Mouse (Mus musculus): ENCODE results near the gene Grtp1.

Gene Grtp1

DNA sequence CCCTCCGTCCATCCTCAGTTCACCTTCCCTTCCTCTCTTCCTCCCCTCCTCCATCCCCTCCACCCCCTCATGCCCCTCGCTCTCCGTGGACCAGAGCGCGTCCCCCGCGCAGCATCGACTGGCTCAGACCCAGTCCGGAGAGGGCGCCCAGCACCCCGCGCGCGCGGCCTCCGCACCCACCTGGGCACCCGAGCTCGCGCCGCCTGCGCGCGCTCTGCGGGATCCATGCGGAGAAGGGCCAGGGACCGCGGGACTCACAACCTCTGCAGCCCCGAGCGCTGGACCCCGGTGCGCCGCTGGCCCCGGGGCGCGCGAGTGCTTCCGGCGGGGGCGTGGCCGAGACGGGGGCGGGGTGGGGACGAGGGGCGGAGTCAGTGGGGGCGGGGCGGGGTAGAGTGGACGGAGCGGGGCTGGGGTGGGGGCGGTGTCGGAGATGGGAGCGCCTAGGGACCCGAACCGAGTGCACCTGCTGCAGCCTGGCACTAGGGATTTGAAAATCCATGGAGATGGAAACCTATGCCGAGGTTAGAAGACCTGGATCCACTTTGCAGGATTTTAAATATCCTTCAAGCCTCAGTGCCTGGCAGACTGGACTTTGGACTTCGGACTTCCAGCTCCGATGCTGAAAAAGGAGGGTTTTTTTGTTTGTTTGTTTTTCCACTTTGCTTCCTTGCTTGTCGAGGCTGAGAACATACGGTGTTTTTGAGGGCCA is at the start of gene Grtp1:
Grtp1 (minus strand) TSS at position 320 of the 712 bp plus-strand sequence.
- DNase-seq (ENCODE audit: low read depth, low spot score): no peak

DNA sequence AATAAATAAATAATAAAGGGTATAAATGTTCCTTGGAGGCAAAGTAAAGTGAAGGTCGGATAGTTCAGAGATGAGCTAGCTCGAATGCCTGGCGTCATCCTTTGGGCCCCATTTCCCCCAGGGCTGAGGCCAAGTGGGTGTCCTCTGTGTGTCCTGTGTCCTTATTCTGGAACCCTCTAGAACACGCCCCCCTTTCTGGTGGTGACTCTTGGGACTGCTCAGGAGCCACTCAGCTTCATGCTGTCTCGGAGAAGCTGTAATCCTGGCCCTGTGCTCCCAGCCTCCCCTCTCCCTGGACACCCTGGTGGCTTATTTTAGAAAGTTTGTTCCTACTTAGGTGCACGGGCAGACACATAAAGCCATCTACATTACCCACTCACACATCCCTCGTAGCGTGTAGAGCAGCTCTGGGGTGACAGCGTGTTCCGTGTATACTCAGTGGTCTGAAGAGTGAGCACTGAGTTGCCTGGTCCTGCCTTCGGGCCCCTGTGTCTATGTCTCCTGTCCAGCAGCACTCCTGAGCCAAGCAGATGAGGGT is 44.0 kb upstream of the Grtp1 start:
- DNase-seq (ENCODE audit: low read depth, low spot score): no peak

DNA sequence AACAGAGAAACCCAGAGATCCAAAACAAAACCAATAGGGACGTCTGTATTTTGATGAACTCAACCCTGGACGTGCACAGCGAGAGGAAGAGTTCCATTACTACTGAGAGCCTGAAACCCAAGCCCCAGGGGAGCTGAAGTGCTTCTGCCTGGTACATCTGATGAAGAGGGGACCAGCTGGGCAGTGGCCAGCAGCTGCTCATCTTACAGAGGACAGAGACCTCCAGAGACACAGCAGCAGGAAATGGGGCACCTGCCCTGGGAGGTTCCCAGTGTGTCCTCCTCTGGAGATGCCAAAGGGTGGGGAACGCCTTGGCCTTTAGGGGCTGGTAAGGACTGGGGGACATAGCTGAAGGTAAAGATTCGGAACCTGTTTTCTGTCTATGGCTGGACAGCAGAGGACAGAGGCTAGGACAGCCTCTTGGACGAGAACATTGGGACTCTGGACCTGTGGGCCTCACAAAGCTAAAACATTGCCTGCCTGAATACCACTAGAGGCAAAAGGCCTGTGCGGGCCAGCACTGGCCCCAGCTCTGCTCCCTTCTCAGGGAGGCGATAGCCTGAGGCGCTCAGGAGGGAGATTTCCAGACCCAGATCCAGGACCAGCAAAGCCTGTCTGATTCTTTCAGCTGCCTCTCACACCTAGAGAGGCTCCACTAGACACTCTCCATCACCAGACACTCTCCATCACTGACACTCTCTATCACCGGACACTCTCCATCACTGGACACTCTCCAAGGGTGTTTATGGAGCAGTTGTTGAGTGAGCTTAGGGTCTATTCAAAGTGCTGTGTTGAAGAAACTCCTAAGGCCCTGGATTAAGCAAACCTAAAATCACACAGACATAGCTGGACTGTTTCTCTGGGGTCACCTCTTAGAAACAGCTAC is 42.8 kb upstream of the Grtp1 start:
- DNase-seq (ENCODE audit: low read depth, low spot score): no peak

DNA sequence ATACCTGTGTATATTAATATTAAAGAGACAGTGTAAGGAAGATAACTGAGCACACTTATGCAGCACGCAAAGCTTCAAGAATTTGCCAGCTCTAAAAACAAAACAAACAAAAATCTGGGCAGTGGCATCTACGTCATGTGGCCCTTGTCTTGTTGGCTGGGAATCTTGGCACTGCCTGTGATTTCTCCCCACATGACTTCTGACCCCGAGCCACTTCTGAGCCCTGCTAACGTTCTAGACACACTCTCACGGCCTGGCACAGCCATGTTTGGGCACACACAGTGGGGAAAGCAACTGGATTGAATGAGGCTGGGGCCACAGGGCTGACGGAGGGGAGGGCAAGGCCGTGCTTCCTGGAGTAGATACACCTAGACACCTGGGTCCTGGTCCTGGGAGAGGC is 40.3 kb upstream of the Grtp1 start:
- DNase-seq (ENCODE audit: low read depth, low spot score): no peak

DNA sequence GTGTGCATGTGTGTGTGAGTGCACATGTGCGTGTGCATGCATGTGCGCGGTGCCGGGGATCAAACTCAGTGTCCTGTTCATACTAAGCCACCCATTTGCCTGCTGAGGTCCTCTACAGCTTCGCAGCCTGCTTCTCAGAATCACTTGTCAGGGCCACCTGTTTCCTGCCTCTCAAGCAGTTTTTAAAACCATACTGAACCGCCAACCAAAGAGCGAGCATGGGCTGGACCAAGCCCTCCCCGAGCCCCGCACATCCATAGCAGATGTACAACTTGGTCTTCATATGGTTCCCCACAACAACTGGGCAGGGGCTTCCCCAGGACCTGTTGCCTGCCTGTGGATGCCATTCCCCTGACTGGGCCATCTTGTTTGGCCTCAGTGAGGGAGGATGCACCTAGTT is 39.6 kb upstream of the Grtp1 start:
- no peak for DNase-seq (ENCODE audit: low read depth, low spot score)

DNA sequence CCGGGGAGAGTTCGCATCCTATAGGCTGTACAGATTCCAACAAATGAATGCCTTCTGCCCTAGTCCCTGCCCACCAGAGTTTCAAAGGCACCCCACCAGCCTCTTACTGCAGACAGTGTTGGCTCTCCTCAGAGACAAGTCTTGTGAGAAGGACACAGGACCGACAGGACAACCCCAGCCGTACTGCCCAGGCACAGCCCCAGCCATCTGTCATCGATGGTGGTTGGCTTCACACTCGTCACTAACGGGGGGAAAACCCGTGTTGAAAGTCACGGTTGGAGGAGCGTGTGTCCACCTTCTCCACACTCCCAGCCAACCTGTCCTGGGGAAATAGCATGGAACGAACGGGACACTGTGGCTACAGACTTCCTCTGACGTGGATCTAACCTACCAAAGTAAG is 34.4 kb upstream of the Grtp1 start:
- no peak for DNase-seq (ENCODE audit: low read depth, low spot score)

DNA sequence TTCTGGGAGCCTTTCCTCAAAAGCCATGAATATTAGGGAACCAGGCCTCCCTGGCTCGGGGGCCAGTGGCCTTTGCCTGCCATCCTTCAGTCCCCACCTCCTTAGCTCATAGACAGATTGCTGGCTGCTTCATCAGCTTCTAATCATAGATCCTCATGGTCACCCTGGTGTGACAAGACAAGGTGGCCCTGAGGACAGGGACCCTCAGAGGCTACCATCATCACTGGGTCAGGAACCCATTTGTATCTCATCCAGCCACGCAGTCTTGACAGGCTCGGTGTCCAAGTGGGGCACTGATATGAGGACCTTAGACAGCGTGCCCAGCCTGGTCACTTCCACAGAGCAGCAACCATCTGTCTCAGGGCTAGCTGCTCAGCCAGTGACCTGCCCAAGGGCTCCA is 30.1 kb upstream of the Grtp1 start:
- DNase-seq (ENCODE audit: low read depth, low spot score): no peak

DNA sequence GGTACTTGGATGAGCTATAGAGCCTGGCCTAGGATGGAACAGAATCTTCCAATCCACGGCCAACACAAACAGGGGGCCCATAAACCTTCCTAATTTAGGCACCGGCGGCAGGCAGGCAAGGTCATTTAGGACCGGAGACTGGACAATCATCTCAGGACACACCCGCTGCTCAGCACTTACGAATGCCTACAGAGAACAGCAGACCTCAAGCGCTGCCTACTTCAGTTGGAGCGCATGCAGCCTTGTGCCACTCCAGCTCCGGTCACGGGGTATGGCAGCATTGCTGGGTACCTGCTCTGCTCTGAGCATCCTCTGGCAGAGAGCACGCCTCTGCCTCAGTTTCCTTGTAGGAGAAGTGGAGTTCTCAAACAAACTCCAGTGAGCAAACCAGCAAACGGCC is 29.4 kb upstream of the Grtp1 start:
- no peak for DNase-seq (ENCODE audit: low read depth, low spot score)

DNA sequence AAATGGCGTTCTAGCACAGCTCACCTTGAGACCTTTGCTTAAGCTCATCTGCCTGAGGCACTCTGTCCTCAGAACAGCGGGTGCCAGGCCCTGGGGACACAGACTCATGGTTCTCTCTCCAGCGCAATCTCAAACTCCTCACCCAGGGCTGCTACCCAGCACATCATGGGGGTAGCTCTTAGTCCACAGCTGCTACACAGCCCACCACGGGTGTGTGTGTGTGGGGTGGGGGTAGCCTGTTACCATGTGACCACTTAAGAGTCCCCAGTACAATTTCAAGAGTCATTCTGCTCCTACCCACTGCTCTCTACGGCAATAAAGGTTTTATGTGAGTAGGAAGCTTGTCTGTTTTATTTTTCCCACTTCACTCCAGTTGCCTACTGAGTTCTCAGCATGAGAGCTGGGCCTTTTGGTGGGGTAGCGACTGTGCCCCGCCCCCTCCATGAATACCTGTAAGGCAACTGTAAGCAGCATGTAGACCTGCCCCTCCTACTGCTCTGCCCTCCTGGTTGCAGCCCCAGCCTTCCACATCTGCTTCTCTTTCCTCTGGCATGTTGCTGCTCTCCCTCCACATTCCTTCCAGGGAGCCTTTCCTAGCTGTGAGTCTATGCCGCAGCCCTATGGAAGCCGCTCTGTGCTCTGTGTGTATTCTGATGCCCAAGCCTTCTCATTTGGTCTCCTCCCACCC is 28.6 kb upstream of the Grtp1 start:
- DNase-seq (ENCODE audit: low read depth, low spot score): no peak

DNA sequence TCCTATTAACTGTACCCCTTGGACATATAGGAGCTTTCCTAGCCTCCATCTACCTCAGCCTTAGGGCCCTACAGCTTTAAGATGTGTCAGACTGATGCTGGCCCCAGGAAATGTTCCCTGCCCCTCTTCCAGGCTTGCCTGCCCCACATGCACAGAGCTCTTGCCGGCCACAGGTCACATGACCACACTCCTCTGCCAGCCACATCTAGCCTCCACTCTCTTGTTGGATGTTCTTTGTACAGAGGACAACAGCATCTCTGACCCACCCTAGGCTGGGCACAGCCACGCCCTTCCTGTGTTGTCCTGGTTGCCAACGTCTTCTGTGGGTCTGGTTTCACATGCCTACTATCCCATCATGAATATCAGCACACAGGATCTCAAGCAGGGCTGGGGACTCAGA is 26.8 kb upstream of the Grtp1 start:
- no peak for DNase-seq (ENCODE audit: low read depth, low spot score)

DNA sequence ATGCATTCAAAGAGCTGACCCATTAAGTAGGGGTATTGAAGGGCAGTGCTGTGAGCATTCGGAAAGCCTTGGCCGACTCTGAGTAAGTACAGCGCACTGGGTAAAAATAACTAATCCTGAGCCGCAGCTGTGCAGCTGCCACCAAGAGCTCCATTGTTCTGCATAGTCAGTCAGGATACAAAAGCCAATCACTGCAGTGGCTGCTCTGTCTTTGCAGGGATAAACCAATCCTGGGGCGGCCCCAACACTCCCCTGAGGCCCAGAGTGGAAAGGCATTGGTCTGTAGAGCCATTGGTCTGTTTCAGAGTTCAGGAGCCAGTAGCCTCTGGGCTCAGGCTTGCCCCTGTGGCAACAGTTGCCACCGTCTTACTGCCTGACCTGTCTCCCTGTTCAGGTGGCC is 25.9 kb upstream of the Grtp1 start:
- no peak for DNase-seq (ENCODE audit: low read depth, low spot score)

DNA sequence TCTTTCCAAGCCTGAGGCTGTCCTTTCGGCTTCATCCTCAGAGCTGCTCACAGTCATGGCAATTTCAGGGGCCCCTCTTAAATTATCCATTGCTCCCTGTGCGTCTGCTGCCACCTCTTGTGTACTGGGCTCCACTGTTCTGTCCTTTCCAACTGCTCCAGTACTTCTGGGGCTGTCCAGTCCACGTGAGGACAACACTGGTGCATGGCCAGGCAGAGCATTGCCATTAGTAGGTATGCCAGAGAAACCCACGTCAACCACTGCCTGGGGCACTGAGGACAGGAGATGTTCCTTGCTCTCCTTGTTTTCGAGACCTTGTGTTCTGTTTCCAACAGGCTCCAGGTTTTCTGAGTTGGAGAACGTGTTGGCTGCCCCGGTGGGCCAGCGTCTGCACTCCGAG is 24.0 kb upstream of the Grtp1 start:
- no peak for DNase-seq (ENCODE audit: low read depth, low spot score)

DNA sequence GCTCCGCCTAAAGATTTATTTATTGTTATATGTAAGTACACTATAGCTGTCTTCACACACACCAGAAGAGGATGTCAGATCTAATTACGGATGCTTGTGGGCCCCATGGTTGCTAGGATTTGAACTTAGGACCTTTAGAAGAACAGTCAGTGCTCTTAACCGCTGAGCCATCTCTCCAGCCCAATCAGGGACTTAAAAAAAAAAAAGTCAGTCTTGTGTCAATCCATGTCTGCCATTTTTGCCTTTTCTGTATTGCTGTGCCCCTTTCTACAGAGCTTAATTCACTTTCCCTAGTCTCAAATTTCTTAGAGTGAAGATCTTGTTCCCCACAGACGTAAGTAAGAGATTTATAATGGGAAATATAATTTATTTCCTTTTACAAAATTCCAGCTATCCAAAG is 18.0 kb upstream of the Grtp1 start:
- DNase-seq (ENCODE audit: low read depth, low spot score): no peak

DNA sequence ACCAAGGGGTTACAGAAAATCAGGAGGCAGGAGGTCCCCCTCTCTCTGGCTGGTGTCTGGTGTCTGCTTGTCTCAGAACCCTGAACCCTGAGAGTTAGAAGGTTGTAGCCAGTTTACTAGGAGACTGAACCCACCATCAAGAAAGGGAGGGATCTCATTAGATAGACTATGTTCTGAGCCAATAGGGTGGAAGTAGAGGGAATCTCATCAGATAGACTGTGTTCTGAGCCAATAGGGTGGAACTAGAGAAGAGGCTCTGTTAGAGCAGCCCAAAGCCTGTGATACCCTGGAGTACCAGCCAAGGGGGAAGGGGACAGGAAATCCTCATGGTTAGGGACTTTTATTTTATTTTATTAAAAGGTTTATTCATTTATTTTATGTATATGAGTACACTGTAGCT is 17.6 kb upstream of the Grtp1 start:
- no peak for DNase-seq (ENCODE audit: low read depth, low spot score)

DNA sequence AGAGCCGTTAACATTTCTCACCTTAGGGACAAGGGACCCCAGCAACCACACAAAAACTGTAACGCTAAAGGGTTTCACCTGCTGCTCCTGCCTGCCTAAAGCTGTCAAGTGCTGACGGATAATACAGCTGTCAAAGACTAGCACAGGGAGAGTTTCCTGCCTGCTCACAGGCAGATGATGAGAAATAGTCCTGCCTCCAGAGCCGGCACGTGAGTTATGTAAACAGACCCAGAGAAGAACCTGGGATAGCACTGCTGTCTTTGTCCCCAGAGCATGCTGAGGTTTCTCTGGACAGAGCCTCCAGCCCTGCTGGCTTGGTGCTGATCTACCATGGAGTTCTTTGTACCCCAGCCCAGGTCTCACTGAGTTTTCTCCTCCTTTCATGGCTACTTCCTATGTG is 16.7 kb upstream of the Grtp1 start:
- DNase-seq (ENCODE audit: low read depth, low spot score): no peak

DNA sequence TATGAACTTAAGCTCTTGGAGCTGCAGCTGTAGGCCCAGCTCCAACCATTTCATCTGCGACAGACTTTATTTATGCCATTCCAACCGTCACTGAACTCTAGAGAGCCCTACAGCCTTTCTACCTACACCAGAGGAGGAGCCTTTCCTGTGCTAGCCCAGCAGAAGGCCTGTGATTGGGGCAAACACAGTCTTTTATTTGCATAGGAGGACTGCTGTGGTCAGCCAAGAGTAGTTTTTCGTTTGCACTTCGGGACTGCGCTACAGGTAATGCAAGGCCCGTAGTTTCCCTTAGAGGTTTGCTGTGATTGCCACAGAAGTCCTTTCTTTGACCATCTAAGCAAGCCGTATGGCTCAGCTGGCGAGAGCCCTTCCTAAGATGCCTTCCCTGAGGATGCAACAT is 16.0 kb upstream of the Grtp1 start:
- no peak for DNase-seq (ENCODE audit: low read depth, low spot score)

DNA sequence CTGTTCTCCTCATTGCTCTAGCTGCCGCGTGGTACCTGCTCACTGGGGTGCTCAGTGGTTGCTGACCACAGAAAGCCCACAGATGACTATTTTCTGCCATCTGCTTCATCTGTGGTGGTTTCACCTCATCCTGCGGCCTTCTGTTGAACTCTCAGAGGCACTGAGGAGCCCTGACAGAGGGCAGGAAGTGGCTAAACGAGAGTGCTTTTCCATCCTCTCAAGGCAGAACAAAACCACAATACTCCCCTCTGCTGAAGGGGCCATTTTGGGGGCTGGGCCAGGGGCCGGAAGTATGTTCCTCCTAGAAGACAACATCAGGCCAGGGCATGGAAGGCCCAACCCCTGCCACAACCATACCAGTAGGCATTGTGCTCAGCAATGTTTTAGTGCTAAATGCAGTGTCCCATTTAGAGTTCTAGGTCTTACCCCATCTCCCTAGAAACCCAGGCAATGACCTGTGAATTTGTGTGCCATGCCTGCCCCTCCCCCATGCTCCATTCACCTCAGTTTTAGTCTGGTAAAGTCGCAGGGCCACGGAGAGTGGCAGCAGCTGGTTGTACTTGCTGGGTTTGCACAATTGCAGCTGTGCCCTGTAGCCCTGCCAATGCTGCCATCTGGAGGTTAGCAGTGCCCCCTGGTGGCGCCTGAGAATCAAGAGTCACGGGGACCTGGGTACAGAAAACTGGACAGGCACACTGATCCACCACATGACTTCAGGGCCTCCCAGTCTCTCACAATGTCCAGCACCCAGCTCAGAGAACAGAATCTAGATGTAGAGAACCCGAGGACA is 13.3 kb upstream of the Grtp1 start:
- DNase-seq (ENCODE audit: low read depth, low spot score): peak; percentile 75

DNA sequence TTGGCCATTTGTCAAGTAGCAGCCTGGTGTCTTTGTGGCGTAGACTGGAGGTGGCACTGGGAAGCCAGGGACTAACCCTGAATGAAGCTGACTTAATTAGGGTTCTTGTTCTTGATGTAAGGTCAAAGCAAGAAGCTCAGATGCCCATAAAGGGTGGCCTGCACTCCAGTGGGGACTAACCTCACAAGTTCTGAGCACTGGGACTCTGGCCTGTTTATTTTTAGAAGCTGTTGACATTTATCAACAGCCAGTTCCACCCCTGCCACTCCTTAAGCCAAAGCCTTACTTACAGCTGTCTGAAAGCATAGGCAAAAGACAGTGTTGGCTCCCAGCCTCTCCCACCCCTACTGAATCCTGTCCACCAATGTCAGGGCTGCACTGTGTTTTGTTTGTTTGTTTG is 9.3 kb upstream of the Grtp1 start:
- no peak for DNase-seq (ENCODE audit: low read depth, low spot score)

DNA sequence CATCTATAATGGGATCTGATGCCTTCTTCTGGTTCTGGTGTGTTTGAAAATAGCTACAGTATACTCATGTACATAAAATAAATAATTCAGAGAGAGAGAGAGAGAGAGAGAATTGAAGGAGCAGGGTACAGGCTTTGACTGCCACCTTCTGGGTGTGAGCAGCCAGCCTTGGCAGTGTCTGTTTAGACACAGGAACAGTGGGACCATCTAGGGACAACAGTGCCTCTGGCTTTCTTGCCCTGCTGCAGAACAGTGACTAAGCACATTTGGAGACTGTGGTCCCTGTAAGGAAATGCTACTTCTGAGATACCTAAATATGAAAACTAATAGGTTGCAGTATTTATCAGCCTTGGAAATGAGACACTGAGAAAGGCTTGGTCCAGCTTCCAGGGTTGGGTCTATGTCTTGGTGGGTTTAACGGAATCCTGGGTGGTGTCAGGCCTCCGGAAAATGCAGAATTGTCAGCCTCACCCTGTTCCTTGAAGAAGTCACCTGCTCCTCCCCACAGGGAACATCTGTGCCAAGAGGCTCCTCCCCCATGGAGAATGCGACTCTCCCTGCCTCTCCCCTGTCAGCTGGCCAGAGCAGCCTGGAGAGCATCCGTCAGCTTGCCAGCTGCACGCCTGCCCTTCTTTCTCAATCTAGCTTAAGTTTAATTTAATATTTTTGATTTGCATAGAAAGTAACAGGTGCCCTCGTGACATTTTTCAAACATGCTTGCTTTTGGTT is 8.4 kb upstream of the Grtp1 start:
- DNase-seq (ENCODE audit: low read depth, low spot score): peak; percentile 68

DNA sequence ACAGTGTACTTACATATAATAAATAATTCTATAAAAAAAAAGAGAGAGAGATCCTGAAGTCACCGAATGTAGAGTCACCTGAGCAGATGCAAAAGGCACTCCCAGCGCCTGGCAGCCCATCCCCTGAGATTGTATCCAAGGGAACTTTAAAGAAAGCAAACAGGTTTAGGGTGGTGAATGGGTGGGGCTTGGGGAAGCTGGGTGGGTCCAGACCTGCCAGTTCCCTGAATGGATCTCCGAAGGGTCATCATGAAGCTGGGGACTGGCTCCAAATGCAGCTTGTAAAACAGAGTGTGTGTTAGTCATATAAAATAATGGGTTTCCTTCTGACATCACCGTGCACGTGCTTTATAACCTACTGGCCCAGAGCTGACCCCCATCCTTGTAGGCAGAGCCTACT is 5.9 kb upstream of the Grtp1 start:
- no peak for DNase-seq (ENCODE audit: low read depth, low spot score)

DNA sequence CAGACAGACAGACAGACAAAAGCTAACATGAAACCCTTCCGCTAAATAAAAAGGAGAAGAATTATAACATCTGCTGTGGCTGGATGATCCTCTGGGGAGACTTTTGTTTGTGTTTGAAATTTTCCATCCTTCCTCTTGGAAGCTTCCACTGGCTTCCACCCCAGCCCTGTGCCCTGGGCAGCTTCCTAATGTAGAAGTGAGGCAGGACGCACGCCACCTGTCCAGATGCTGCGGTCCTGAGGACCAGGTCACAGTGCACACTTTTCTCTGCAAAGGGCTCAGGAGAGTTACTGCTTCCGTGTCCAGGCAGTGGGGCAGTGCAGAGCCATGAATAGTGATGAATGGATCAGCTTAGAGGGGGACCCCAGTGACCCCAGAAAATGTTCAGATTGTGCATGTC is 4.9 kb upstream of the Grtp1 start:
- no peak for DNase-seq (ENCODE audit: low read depth, low spot score)
